Mouse (Mus musculus): Measurements from ENCODE around the gene Spata21. TPM values are rescaled to one million over a fixed set of nuclear protein-coding genes. Genes with fewer than 3 reads are reported as not detected.

Spata21 gene
- polyA plus RNA-seq, 1 experiment from 2014 or later = 0.95 TPM

GRCm38 (mm10) chr4:141058835-141059234 is 29.3 kb upstream of the Spata21 start:
- Histone ChIP-seq H3K27me3 (ENCODE audit: control insufficient read depth, insufficient read depth, low read length) (no peaks in the 10 kb centered on the region), H3K9ac (ENCODE audit: low read depth, low read length) (no peak overlapping the region), H3K36me3 (ENCODE audit: control insufficient read depth, insufficient read depth, low read length) (no peaks in the 10 kb centered on the region), H3K4me3 (ENCODE audit: low read length) (no peak overlapping the region), H3K27ac (ENCODE audit: low read depth, low read length) (no peak overlapping the region), H3K4me2 (replicated peaks; ENCODE audit: low read depth, low read length) (no peak overlapping the region), H3K9me3 (ENCODE audit: control insufficient read depth, low read length) (no peaks in the 10 kb centered on the region), H3K4me1 (ENCODE audit: control insufficient read depth, insufficient read depth, low read length) (peaks cover 20% of the 10 kb centered on the region; the same call in 1 of the 2 replicates)
- 60% methylated on average over 9 of the region's 9 CpGs for WGBS
- ATAC-seq (ENCODE audit: low FRiP score, low TSS enrichment) = no peak

GRCm38 (mm10) chr4:141059616-141060425 is 28.3 kb upstream of the Spata21 start:
- no peaks in the 10 kb centered on the region for H3K9me3 ChIP-seq (ENCODE audit: control insufficient read depth, low read length)
- 1% methylated on average over 32 of the region's 32 CpGs for WGBS
- ATAC-seq (ENCODE audit: low FRiP score, low TSS enrichment) = no peak

DNA sequence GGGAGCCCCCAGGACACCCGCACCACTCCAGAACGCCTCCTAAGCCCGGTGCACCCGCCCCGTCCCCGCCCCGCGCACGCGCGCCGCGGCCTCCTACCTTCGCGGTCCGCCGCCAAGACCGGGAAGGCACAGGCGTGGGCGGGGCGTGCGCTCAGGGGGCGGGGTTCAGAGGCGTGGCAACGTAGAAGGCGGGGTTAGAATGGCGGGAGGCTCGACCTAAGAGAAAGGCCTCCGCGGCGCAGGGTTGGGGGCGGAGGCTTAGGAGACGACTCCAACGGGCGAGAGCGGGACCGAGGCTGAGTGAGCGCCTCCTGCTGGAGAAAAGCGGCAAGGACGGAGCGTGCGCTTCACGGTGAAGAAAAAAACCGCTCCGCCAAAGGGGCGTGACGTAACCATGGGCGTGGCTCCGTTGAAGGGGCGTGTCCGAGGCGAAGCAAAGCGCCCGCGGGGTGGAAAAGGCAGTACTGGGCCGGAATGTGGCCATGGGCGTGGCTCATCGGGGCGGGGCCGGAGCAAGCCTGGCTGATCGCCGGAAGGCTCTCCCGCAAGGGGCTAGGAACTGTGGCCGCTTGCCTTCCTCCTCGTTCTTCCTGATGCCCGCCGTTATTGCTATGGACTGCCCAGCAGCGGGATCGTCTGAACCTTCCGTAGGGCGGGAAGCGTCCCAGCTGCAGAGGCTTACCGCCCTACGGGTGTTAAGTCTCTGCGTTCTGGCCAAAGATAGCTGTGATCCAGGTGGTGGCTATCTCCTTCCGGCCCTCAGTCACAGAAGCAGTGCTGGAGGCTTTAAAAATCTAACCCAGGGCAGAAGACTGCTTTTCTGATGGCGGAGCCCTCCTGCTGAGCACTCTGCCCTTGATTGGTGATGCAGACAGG is 27.5 kb upstream of the Spata21 start, which contains the start of gene Crocc:
Crocc (minus strand) TSS at position 125 of the 876 bp plus-strand sequence.
- no peaks in the 10 kb centered on the region for H3K27me3 ChIP-seq (ENCODE audit: control insufficient read depth, insufficient read depth, low read length)
- peak within 1 kb of the TSS; percentile 67 for H3K4me2 ChIP-seq (replicated peaks; ENCODE audit: low read depth, low read length)
- peak within 1 kb of the TSS; percentile 72 for H3K4me3 ChIP-seq (ENCODE audit: low read length)
- no peaks in the 10 kb centered on the region for H3K9me3 ChIP-seq (ENCODE audit: control insufficient read depth, low read length)
- peak within 1 kb of the TSS; percentile 93 for H3K27ac ChIP-seq (ENCODE audit: low read depth, low read length)
- peak; percentile 95 for ATAC-seq (ENCODE audit: low FRiP score, low TSS enrichment)
- peaks cover 14% of the 10 kb centered on the region; the same call in 1 of the 2 replicates for H3K4me1 ChIP-seq (ENCODE audit: control insufficient read depth, insufficient read depth, low read length)
- peak within 1 kb of the TSS; percentile 87 for H3K9ac ChIP-seq (ENCODE audit: low read depth, low read length)
- under 1% methylated on average over 76 of the region's 77 CpGs for WGBS
- H3K36me3 ChIP-seq (ENCODE audit: control insufficient read depth, insufficient read depth, low read length) = peaks cover 3% of the 10 kb centered on the region; the same call in 1 of the 2 replicates

More at GRCm38 (mm10) chr4:141059616-141060425, 28.3 kb upstream of the Spata21 start:
- Histone ChIP-seq H3K36me3 (ENCODE audit: control insufficient read depth, insufficient read depth, low read length) (no peaks in the 10 kb centered on the region), H3K4me3 (ENCODE audit: low read length) (peak overlapping the region; percentile 72), H3K27me3 (ENCODE audit: control insufficient read depth, insufficient read depth, low read length) (no peaks in the 10 kb centered on the region), H3K4me1 (ENCODE audit: control insufficient read depth, insufficient read depth, low read length) (peaks cover 14% of the 10 kb centered on the region; the same call in 1 of the 2 replicates), H3K4me2 (replicated peaks; ENCODE audit: low read depth, low read length) (peak overlapping the region; percentile 67), H3K9ac (ENCODE audit: low read depth, low read length) (peak overlapping the region; percentile 87), H3K27ac (ENCODE audit: low read depth, low read length) (peak overlapping the region; percentile 88)

- 89% methylated on average over 4 of the region's 4 CpGs for WGBS
- Histone ChIP-seq H3K9me3 (ENCODE audit: control insufficient read depth, low read length) (no peaks in the 10 kb centered on the region), H3K27ac (ENCODE audit: low read depth, low read length) (no peak overlapping the region), H3K36me3 (ENCODE audit: control insufficient read depth, insufficient read depth, low read length) (peaks cover 37% of the 10 kb centered on the region), H3K9ac (ENCODE audit: low read depth, low read length) (no peak overlapping the region), H3K4me1 (ENCODE audit: control insufficient read depth, insufficient read depth, low read length) (peaks cover 6% of the 10 kb centered on the region; the same call in 1 of the 2 replicates), H3K27me3 (ENCODE audit: control insufficient read depth, insufficient read depth, low read length) (no peaks in the 10 kb centered on the region), H3K4me3 (ENCODE audit: low read length) (no peak overlapping the region), H3K4me2 (replicated peaks; ENCODE audit: low read depth, low read length) (no peak overlapping the region)
- no peak for ATAC-seq (ENCODE audit: low FRiP score, low TSS enrichment)
Observed at GRCm38 (mm10) chr4:141064104-141064659, 24.0 kb upstream of the Spata21 start.

DNA sequence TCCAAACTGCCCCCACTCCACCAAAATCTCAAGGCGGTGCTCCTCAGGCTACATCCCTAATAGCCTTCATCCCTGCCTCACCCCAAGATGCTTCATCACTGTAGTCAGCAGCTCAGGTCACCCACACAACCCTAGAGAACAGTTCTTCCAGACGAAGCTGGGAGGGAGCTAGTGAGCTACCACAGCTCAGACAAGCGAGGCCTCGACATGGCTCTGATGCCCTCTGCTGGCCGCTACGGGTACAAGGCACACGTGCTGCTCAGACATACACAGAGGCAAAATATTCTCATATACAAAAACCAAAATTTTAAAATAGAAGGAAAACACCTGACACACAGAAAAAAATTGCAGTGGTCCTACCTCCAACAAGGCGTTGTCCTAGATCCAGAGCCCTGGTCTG is 23.0 kb upstream of the Spata21 start:
- ATAC-seq (ENCODE audit: low FRiP score, low TSS enrichment) = no peak
- H3K4me1 ChIP-seq (ENCODE audit: control insufficient read depth, insufficient read depth, low read length) = no peaks in the 10 kb centered on the region
- no peak overlapping the region for H3K9ac ChIP-seq (ENCODE audit: low read depth, low read length)
- WGBS = 5% methylated on average over 8 of the region's 8 CpGs
- H3K4me2 ChIP-seq (replicated peaks; ENCODE audit: low read depth, low read length) = no peak overlapping the region
- no peaks in the 10 kb centered on the region for H3K9me3 ChIP-seq (ENCODE audit: control insufficient read depth, low read length)
- H3K27me3 ChIP-seq (ENCODE audit: control insufficient read depth, insufficient read depth, low read length) = no peaks in the 10 kb centered on the region
- H3K36me3 ChIP-seq (ENCODE audit: control insufficient read depth, insufficient read depth, low read length) = peaks cover 47% of the 10 kb centered on the region
- no peak overlapping the region for H3K27ac ChIP-seq (ENCODE audit: low read depth, low read length)
- no peak overlapping the region for H3K4me3 ChIP-seq (ENCODE audit: low read length)

GRCm38 (mm10) chr4:141066709-141067515 is 21.2 kb upstream of the Spata21 start:
- Histone ChIP-seq H3K36me3 (ENCODE audit: control insufficient read depth, insufficient read depth, low read length) (peaks cover 60% of the 10 kb centered on the region), H3K4me2 (replicated peaks; ENCODE audit: low read depth, low read length) (no peak overlapping the region), H3K4me1 (ENCODE audit: control insufficient read depth, insufficient read depth, low read length) (no peaks in the 10 kb centered on the region), H3K9me3 (ENCODE audit: control insufficient read depth, low read length) (no peaks in the 10 kb centered on the region), H3K9ac (ENCODE audit: low read depth, low read length) (no peak overlapping the region), H3K27ac (ENCODE audit: low read depth, low read length) (no peak overlapping the region), H3K4me3 (ENCODE audit: low read length) (no peak overlapping the region), H3K27me3 (ENCODE audit: control insufficient read depth, insufficient read depth, low read length) (no peaks in the 10 kb centered on the region)
- 80% methylated on average over 12 of the region's 12 CpGs for WGBS
- no peak for ATAC-seq (ENCODE audit: low FRiP score, low TSS enrichment)

GRCm38 (mm10) chr4:141067516-141068046 is 20.6 kb upstream of the Spata21 start:
- Histone ChIP-seq H3K27me3 (ENCODE audit: control insufficient read depth, insufficient read depth, low read length) (no peaks in the 10 kb centered on the region), H3K27ac (ENCODE audit: low read depth, low read length) (no peak overlapping the region), H3K36me3 (ENCODE audit: control insufficient read depth, insufficient read depth, low read length) (peaks cover 67% of the 10 kb centered on the region), H3K9me3 (ENCODE audit: control insufficient read depth, low read length) (no peaks in the 10 kb centered on the region), H3K4me2 (replicated peaks; ENCODE audit: low read depth, low read length) (no peak overlapping the region), H3K4me1 (ENCODE audit: control insufficient read depth, insufficient read depth, low read length) (no peaks in the 10 kb centered on the region), H3K4me3 (ENCODE audit: low read length) (no peak overlapping the region), H3K9ac (ENCODE audit: low read depth, low read length) (no peak overlapping the region)
- whole genome bisulfite sequencing = 87% methylated on average over 9 of the region's 9 CpGs
- ATAC-seq (ENCODE audit: low FRiP score, low TSS enrichment) = no peak

GRCm38 (mm10) chr4:141068655-141069054 is 19.5 kb upstream of the Spata21 start:
- H3K9ac ChIP-seq (ENCODE audit: low read depth, low read length) = no peak overlapping the region
- no peaks in the 10 kb centered on the region for H3K9me3 ChIP-seq (ENCODE audit: control insufficient read depth, low read length)
- H3K27me3 ChIP-seq (ENCODE audit: control insufficient read depth, insufficient read depth, low read length) = no peaks in the 10 kb centered on the region
- H3K27ac ChIP-seq (ENCODE audit: low read depth, low read length) = no peak overlapping the region
- H3K4me3 ChIP-seq (ENCODE audit: low read length) = no peak overlapping the region
- no peak for ATAC-seq (ENCODE audit: low FRiP score, low TSS enrichment)
- H3K4me2 ChIP-seq (replicated peaks; ENCODE audit: low read depth, low read length) = no peak overlapping the region
- H3K36me3 ChIP-seq (ENCODE audit: control insufficient read depth, insufficient read depth, low read length) = peaks cover 78% of the 10 kb centered on the region
- WGBS = 92% methylated on average over 8 of the region's 8 CpGs
- no peaks in the 10 kb centered on the region for H3K4me1 ChIP-seq (ENCODE audit: control insufficient read depth, insufficient read depth, low read length)
